Comparison of ENCODE assay signal across 40 mouse cellular contexts in the genomic region with DNA sequence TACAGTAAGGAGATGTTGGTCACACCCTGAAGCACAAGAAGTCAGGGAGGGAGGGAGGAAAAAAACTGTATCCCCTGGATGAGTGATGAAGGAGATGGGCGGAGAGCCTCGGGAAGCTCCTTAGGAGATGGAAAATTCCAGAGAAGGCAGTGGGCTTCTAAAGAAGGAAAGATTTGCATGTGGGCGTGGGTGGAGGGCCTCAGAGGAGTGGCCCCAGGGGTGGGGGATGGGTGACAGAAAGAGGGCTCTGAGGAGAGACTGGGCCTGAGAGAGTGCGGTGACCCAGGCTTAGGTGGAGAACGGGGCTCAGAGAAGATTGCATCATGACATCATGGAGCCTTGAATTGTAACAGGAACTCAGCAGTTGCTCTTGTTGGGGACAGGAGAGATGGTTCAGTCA. TPM values are rescaled to one million over a fixed set of nuclear protein-coding genes. Genes with fewer than 3 reads are reported as not detected.
"Had no signal": no experiment of that assay in that cellular context is flagged by ENCODE, and none has a peak within 500 bp of the region (broad histone marks: within the 10 kb centered on the region; RNA-seq: fewer than 3 reads in every experiment).

No protein-coding gene starts in this region.

- ATAC-seq: hindbrain, embryonic 16.5 days; inflammation-experienced regulatory T-cells, adult 6 months; intestine, embryonic 15.5 days had no signal

- H3K36me3 ChIP-seq: heart, embryonic 15.5 days; hindbrain, embryonic 10.5 days; intestine, embryonic 15.5 days; limb, embryonic 10.5 days; limb, embryonic 12.5 days; liver, embryonic 13.5 days; liver, embryonic 15.5 days had no signal

- H3K9me3 ChIP-seq: heart, embryonic 13.5 days; heart, embryonic 15.5 days; hindbrain, embryonic 12.5 days; intestine, embryonic 15.5 days; limb, embryonic 10.5 days; liver, embryonic 13.5 days; liver, embryonic 15.5 days had no signal

- H3K4me3 ChIP-seq: heart, adult 2 months; heart, embryonic 13.5 days; heart, embryonic 15.5 days; hindbrain, embryonic 10.5 days; hindbrain, embryonic 12.5 days; intestine, embryonic 15.5 days; left cerebral cortex, adult 2 months; limb, embryonic 10.5 days; limb, embryonic 12.5 days; liver, embryonic 13.5 days; liver, embryonic 15.5 days had no signal

- H3K4me2 ChIP-seq: heart, embryonic 11.5 days; heart, embryonic 13.5 days; heart, embryonic 15.5 days; hindbrain, embryonic 12.5 days; hindbrain, embryonic 14.5 days; intestine, embryonic 15.5 days; limb, embryonic 12.5 days; liver, embryonic 11.5 days; liver, embryonic 13.5 days; liver, embryonic 15.5 days had no signal

- H3K27ac ChIP-seq: heart, adult 2 months; heart, embryonic 13.5 days; heart, embryonic 15.5 days; hindbrain, embryonic 10.5 days; hindbrain, embryonic 12.5 days; hindbrain, embryonic 14.5 days; intestine, embryonic 15.5 days; left cerebral cortex, adult 2 months; limb, embryonic 10.5 days; limb, embryonic 12.5 days; liver, embryonic 13.5 days; liver, embryonic 15.5 days had no signal

- DNase-seq: gastrocnemius, postnatal 14 days; gastrocnemius, postnatal 36 days; heart, adult 11 months; heart, adult 2 months; heart, postnatal 14 days; heart, postnatal 4 days; kidney, adult 11 months; kidney, adult 2 months; kidney, adult 9 months; kidney, postnatal 10 days; kidney, postnatal 25 days; layer of hippocampus, adult 9-11 months; liver; liver, embryonic 13.5 days had no signal

- H3K9ac ChIP-seq: heart, embryonic 13.5 days; heart, embryonic 15.5 days; hindbrain, embryonic 12.5 days; hindbrain, embryonic 14.5 days; intestine, embryonic 15.5 days; limb, embryonic 12.5 days; liver, embryonic 13.5 days; liver, embryonic 15.5 days had no signal

- H3K4me1 ChIP-seq: intestine, embryonic 15.5 days; liver, embryonic 13.5 days; liver, embryonic 15.5 days had no signal

- H3K27me3 ChIP-seq: heart, embryonic 13.5 days; heart, embryonic 15.5 days; hindbrain, embryonic 12.5 days; intestine, embryonic 15.5 days; limb, embryonic 12.5 days; liver, embryonic 13.5 days; liver, embryonic 15.5 days had no signal

RNA-seq across cellular contexts. Expression of a gene that starts 57.9 kb away (rescaled TPM):
- total RNA-seq: gastrocnemius, adult 18-20 months; gastrocnemius, adult 8-10 months; gastrocnemius, postnatal 14 days; gastrocnemius, postnatal 36 days; heart, adult 2 months; heart, postnatal 14 days; heart, postnatal 4 days; layer of hippocampus, adult 18-20 months; layer of hippocampus, adult 8-10 months; layer of hippocampus, postnatal 25 days; left cerebral cortex, adult 2 months; left cerebral cortex, postnatal 14 days; left cerebral cortex, postnatal 36 days had no signal
- polyA plus RNA-seq: gonadal fat pad, adult 2 months; heart, adult 2 months; heart, embryonic 11.5 days; heart, embryonic 13.5 days; heart, embryonic 15.5 days; heart, postnatal 0 days; hindbrain, embryonic 10.5 days; hindbrain, embryonic 12.5 days; hindbrain, embryonic 14.5 days; hindbrain, embryonic 16.5 days; inflammation-experienced regulatory T-cells, adult 6 months; intestine, embryonic 15.5 days; kidney, adult 2 months; kidney, embryonic 16.5 days; large intestine, adult 2 months; limb, embryonic 10.5 days; limb, embryonic 12.5 days; limb, embryonic 14.5 days; liver, embryonic 11.5 days; liver, embryonic 13.5 days; liver, embryonic 15.5 days had no signal
